Mouse (Mus musculus): ENCODE results near the gene Gas2l2.

DNA sequence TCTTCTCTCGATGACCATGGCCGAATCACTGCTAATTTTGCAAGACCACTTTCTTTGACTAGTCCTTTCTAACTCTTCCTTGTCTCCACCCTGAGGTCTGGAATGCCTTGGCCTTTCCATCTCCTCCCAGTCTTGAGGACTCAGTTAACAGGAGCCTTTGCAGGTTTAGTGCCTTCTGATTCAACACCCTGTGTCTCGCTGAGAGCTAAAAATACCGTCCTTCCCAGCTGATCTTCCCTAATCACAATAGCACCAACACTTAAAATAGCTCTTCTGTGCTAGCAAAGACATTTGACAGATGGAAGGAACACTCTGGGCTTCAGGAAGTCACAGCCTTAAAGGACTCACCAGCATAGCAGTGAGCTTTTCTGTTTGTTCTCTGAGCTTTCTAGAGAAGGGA, 36.2 kb downstream of the Gas2l2 start:
- no peak for TF ChIP-seq POLR2A (IDR thresholded peaks at IDR 0.05; ENCODE audit: insufficient read depth, low read length)
- no peak for TF ChIP-seq EP300 (IDR thresholded peaks at IDR 0.05; ENCODE audit: insufficient read depth, low read depth, low read length)
- TF ChIP-seq CTCF (IDR thresholded peaks at IDR 0.05; ENCODE audit: low read depth, low read length), result no peak
